Mouse (Mus musculus): ENCODE measurements around the gene Acss1. TPM values are rescaled to one million over a fixed set of nuclear protein-coding genes. Genes with fewer than 3 reads are reported as not detected.

The Acss1 gene
- polyA plus RNA-seq, 1 experiment from 2014 or later = 36.5 TPM

GRCm38 (mm10) chr2:150638370-150638733 is 29.9 kb downstream of the Acss1 start:
- peaks cover 31% of the 10 kb centered on the region; the same call in 1 of the 2 replicates for H3K36me3 ChIP-seq (ENCODE audit: control insufficient read depth, insufficient read depth)
- H3K27ac ChIP-seq (ENCODE audit: low read depth, low read length) = no peak overlapping the region
- WGBS = 70% methylated on average over 2 of the region's 2 CpGs
- H3K4me1 ChIP-seq (replicated peaks; ENCODE audit: control insufficient read depth, insufficient read depth, low read length) = no peaks in the 10 kb centered on the region
- no peaks in the 10 kb centered on the region for H3K27me3 ChIP-seq (replicated peaks; ENCODE audit: control insufficient read depth, insufficient read depth, low read length)
- no peak overlapping the region for H3K9ac ChIP-seq (ENCODE audit: low read depth, low read length)
- no peak overlapping the region for H3K4me3 ChIP-seq (ENCODE audit: low read depth, low read length)
- H3K4me2 ChIP-seq (replicated peaks; ENCODE audit: low read depth) = no peak overlapping the region
- H3K9me3 ChIP-seq (ENCODE audit: control insufficient read depth) = no peaks in the 10 kb centered on the region
- TF ChIP-seq CTCF (IDR thresholded peaks at IDR 0.05; ENCODE audit: low read depth) = no peak
- no peak for ATAC-seq

- Histone ChIP-seq H3K4me2 (replicated peaks; ENCODE audit: low read depth) (no peak overlapping the region), H3K27ac (ENCODE audit: low read depth, low read length) (no peak overlapping the region), H3K36me3 (ENCODE audit: control insufficient read depth, insufficient read depth) (peaks cover 31% of the 10 kb centered on the region; the same call in 1 of the 2 replicates), H3K4me1 (replicated peaks; ENCODE audit: control insufficient read depth, insufficient read depth, low read length) (no peaks in the 10 kb centered on the region), H3K4me3 (ENCODE audit: low read depth, low read length) (no peak overlapping the region), H3K9me3 (ENCODE audit: control insufficient read depth) (no peaks in the 10 kb centered on the region), H3K9ac (ENCODE audit: low read depth, low read length) (no peak overlapping the region), H3K27me3 (replicated peaks; ENCODE audit: control insufficient read depth, insufficient read depth, low read length) (no peaks in the 10 kb centered on the region)
- no peak for TF ChIP-seq CTCF (IDR thresholded peaks at IDR 0.05; ENCODE audit: low read depth)
- no peak for ATAC-seq
- 74% methylated on average over 6 of the region's 6 CpGs for WGBS
These were observed 30.5 kb downstream of the Acss1 start for GRCm38 (mm10) chr2:150637702-150638369.

DNA sequence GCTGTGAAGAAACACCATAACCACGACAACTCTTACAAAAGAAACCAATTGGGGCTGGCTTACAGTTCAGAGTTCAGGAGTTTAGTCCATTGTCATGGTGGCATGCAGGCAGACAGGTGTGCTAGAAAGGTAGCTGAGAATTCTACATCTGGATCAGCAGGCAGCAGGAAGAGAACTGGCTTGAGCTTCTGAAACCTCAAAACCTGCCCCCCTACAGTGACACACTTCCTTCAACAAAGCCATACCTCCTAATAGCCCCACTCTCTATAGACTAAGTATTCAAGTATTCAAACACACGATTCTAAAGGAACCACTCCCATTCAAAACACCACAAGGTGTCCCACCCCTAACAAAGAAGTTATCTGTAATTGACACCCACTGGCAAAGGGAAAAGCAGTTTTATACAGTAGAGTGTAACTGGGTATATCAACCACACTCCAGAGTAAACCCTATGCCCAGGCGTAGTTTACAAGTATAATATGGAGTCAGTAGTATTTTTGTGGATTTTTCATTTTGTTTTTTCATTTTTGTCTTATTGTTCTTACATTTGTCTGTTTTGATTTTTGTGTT is 32.3 kb downstream of the Acss1 start:
- Histone ChIP-seq H3K27ac (ENCODE audit: low read depth, low read length) (no peak overlapping the region), H3K9ac (ENCODE audit: low read depth, low read length) (no peak overlapping the region), H3K4me3 (ENCODE audit: low read depth, low read length) (no peak overlapping the region), H3K9me3 (ENCODE audit: control insufficient read depth) (no peaks in the 10 kb centered on the region), H3K27me3 (replicated peaks; ENCODE audit: control insufficient read depth, insufficient read depth, low read length) (no peaks in the 10 kb centered on the region), H3K4me1 (replicated peaks; ENCODE audit: control insufficient read depth, insufficient read depth, low read length) (no peaks in the 10 kb centered on the region), H3K4me2 (replicated peaks; ENCODE audit: low read depth) (no peak overlapping the region), H3K36me3 (ENCODE audit: control insufficient read depth, insufficient read depth) (peaks cover 26% of the 10 kb centered on the region; the same call in 1 of the 2 replicates)
- TF ChIP-seq CTCF (IDR thresholded peaks at IDR 0.05; ENCODE audit: low read depth) = no peak
- ATAC-seq = no peak
- WGBS = 67% methylated on average over 3 of the region's 3 CpGs

DNA sequence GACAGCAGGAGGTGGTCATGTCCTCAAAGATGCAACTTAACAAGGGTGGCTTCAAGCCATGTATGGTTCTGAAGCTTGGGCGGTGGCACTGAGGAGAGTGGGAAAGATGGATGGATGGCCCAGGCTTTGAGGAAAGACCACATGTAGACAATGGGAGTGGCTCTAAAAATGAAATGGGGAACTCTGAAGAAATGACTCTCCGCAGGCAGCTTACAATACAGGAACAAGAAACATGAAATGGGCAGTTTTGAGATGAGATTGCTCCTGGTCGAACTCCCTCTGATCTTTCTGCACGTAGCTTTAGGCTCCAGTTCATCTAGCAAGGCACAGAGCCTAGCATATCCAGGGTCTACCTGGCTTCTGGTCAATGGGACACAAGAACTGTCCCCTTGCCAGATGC is 39.0 kb downstream of the Acss1 start:
- no peak for TF ChIP-seq CTCF (IDR thresholded peaks at IDR 0.05; ENCODE audit: low read depth)
- ATAC-seq = no peak
- Histone ChIP-seq H3K27ac (ENCODE audit: low read depth, low read length) (no peak overlapping the region), H3K27me3 (replicated peaks; ENCODE audit: control insufficient read depth, insufficient read depth, low read length) (no peaks in the 10 kb centered on the region), H3K4me3 (ENCODE audit: low read depth, low read length) (no peak overlapping the region), H3K4me2 (replicated peaks; ENCODE audit: low read depth) (no peak overlapping the region), H3K4me1 (replicated peaks; ENCODE audit: control insufficient read depth, insufficient read depth, low read length) (no peaks in the 10 kb centered on the region), H3K36me3 (ENCODE audit: control insufficient read depth, insufficient read depth) (peaks cover 40% of the 10 kb centered on the region), H3K9ac (ENCODE audit: low read depth, low read length) (no peak overlapping the region), H3K9me3 (ENCODE audit: control insufficient read depth) (no peaks in the 10 kb centered on the region)
- WGBS = 83% methylated on average over 4 of the region's 4 CpGs

GRCm38 (mm10) chr2:150627140-150627539 is 41.2 kb downstream of the Acss1 start:
- ATAC-seq = no peak
- Histone ChIP-seq H3K36me3 (ENCODE audit: control insufficient read depth, insufficient read depth) (peaks cover 55% of the 10 kb centered on the region), H3K9ac (ENCODE audit: low read depth, low read length) (no peak overlapping the region), H3K4me3 (ENCODE audit: low read depth, low read length) (no peak overlapping the region), H3K4me2 (replicated peaks; ENCODE audit: low read depth) (no peak overlapping the region), H3K27ac (ENCODE audit: low read depth, low read length) (no peak overlapping the region), H3K9me3 (ENCODE audit: control insufficient read depth) (no peaks in the 10 kb centered on the region), H3K27me3 (replicated peaks; ENCODE audit: control insufficient read depth, insufficient read depth, low read length) (no peaks in the 10 kb centered on the region), H3K4me1 (replicated peaks; ENCODE audit: control insufficient read depth, insufficient read depth, low read length) (no peaks in the 10 kb centered on the region)
- 68% methylated on average over 6 of the region's 6 CpGs for WGBS
- no peak for TF ChIP-seq CTCF (IDR thresholded peaks at IDR 0.05; ENCODE audit: low read depth)

- Histone ChIP-seq H3K9me3 (ENCODE audit: control insufficient read depth) (no peaks in the 10 kb centered on the region), H3K27ac (ENCODE audit: low read depth, low read length) (no peak overlapping the region), H3K4me3 (ENCODE audit: low read depth, low read length) (no peak overlapping the region), H3K36me3 (ENCODE audit: control insufficient read depth, insufficient read depth) (peaks cover 63% of the 10 kb centered on the region), H3K4me2 (replicated peaks; ENCODE audit: low read depth) (no peak overlapping the region), H3K4me1 (replicated peaks; ENCODE audit: control insufficient read depth, insufficient read depth, low read length) (no peaks in the 10 kb centered on the region), H3K27me3 (replicated peaks; ENCODE audit: control insufficient read depth, insufficient read depth, low read length) (no peaks in the 10 kb centered on the region), H3K9ac (ENCODE audit: low read depth, low read length) (no peak overlapping the region)
- 89% methylated on average over 8 of the region's 8 CpGs for WGBS
- no peak for ATAC-seq
- no peak for TF ChIP-seq CTCF (IDR thresholded peaks at IDR 0.05; ENCODE audit: low read depth)
These were observed 43.4 kb downstream of the Acss1 start for GRCm38 (mm10) chr2:150624926-150625325.

All from intestine, postnatal 0 days (tissue).